Mouse (Mus musculus): ENCODE measurements at regions not wholly inside any gene's neighbourhood (a gene's known extent, or its start where the extent isn't known, plus 50 kb on each side); places are given as distances from the start of the nearest gene placed in this dataset.
"Not testable (repeated sequence)": the region's sequence is repeated elsewhere in the genome, so short reads cannot be mapped to it uniquely, and the experiment has no call there.

- H3K27me3 ChIP-seq (ENCODE audit: control insufficient read depth, insufficient read depth, low read length) = no peaks in the 10 kb centered on the region
- no peak overlapping the region for H3K27ac ChIP-seq (ENCODE audit: insufficient read depth, low read length)
- TF ChIP-seq CTCF (IDR thresholded peaks at IDR 0.05; ENCODE audit: extremely low read depth, insufficient read depth, insufficient read length, insufficient replicate concordance) (no peak), POLR2A (IDR thresholded peaks at IDR 0.05; ENCODE audit: low read depth, low read length) (no peak)
- H3K36me3 ChIP-seq (ENCODE audit: control insufficient read depth, insufficient read depth, low read length) = no peaks in the 10 kb centered on the region
- no peaks in the 10 kb centered on the region for H3K4me1 ChIP-seq (ENCODE audit: control insufficient read depth, insufficient read depth, insufficient read length)
- no peak overlapping the region for H3K4me3 ChIP-seq (ENCODE audit: extremely low read depth, insufficient read depth, insufficient read length)
- WGBS = 79% methylated on average over 4 of the region's 4 CpGs
- DNase-seq (ENCODE audit: low read depth in 1 of 2, low spot score in 2 of 2) = no peak
Observed at GRCm38 (mm10) chr1:189135826-189136225, 128.2 kb upstream of the Kctd3 start.

- Histone ChIP-seq H3K27me3 (ENCODE audit: control insufficient read depth, insufficient read depth, low read length) (no peaks in the 10 kb centered on the region), H3K4me1 (ENCODE audit: control insufficient read depth, insufficient read depth, insufficient read length) (no peaks in the 10 kb centered on the region), H3K27ac (ENCODE audit: insufficient read depth, low read length) (no peak overlapping the region), H3K36me3 (ENCODE audit: control insufficient read depth, insufficient read depth, low read length) (no peaks in the 10 kb centered on the region), H3K4me3 (ENCODE audit: extremely low read depth, insufficient read depth, insufficient read length) (no peak overlapping the region)
- DNase-seq (ENCODE audit: low read depth in 1 of 2, low spot score in 2 of 2) = no peak
- WGBS = 87% methylated on average over 2 of the region's 2 CpGs
- TF ChIP-seq CTCF (IDR thresholded peaks at IDR 0.05; ENCODE audit: extremely low read depth, insufficient read depth, insufficient read length, insufficient replicate concordance) (no peak), POLR2A (IDR thresholded peaks at IDR 0.05; ENCODE audit: low read depth, low read length) (no peak)
Observed at GRCm38 (mm10) chr1:189128706-189129105, 121.1 kb upstream of the Kctd3 start.

- 68% methylated on average over 5 of the region's 5 CpGs for WGBS
- not testable (repeated sequence) for H3K27me3 ChIP-seq (ENCODE audit: control insufficient read depth, insufficient read depth, low read length); H3K4me3 ChIP-seq (ENCODE audit: extremely low read depth, insufficient read depth, insufficient read length); H3K4me1 ChIP-seq (ENCODE audit: control insufficient read depth, insufficient read depth, insufficient read length); H3K36me3 ChIP-seq (ENCODE audit: control insufficient read depth, insufficient read depth, low read length); H3K27ac ChIP-seq (ENCODE audit: insufficient read depth, low read length); DNase-seq (ENCODE audit: low read depth in 1 of 2, low spot score in 2 of 2)
Observed at GRCm38 (mm10) chr1:189128246-189128645, 120.6 kb upstream of the Kctd3 start.

- Histone ChIP-seq H3K36me3 (ENCODE audit: control insufficient read depth, insufficient read depth, low read length) (no peaks in the 10 kb centered on the region), H3K27me3 (ENCODE audit: control insufficient read depth, insufficient read depth, low read length) (no peaks in the 10 kb centered on the region), H3K4me3 (ENCODE audit: extremely low read depth, insufficient read depth, insufficient read length) (no peak overlapping the region), H3K27ac (ENCODE audit: insufficient read depth, low read length) (no peak overlapping the region), H3K4me1 (ENCODE audit: control insufficient read depth, insufficient read depth, insufficient read length) (no peaks in the 10 kb centered on the region)
- no peak for TF ChIP-seq CTCF (IDR thresholded peaks at IDR 0.05; ENCODE audit: extremely low read depth, insufficient read depth, insufficient read length, insufficient replicate concordance)
- no peak for TF ChIP-seq POLR2A (IDR thresholded peaks at IDR 0.05; ENCODE audit: low read depth, low read length)
- WGBS = 61% methylated on average over 5 of the region's 5 CpGs
- no peak for DNase-seq (ENCODE audit: low read depth in 1 of 2, low spot score in 2 of 2)
Observed at GRCm38 (mm10) chr1:189127367-189127766, 119.7 kb upstream of the Kctd3 start.

- TF ChIP-seq CTCF (IDR thresholded peaks at IDR 0.05; ENCODE audit: extremely low read depth, insufficient read depth, insufficient read length, insufficient replicate concordance) = no peak
- no peak for TF ChIP-seq POLR2A (IDR thresholded peaks at IDR 0.05; ENCODE audit: low read depth, low read length)
- no peaks in the 10 kb centered on the region for H3K27me3 ChIP-seq (ENCODE audit: control insufficient read depth, insufficient read depth, low read length)
- no peak overlapping the region for H3K4me3 ChIP-seq (ENCODE audit: extremely low read depth, insufficient read depth, insufficient read length)
- DNase-seq (ENCODE audit: low read depth in 1 of 2, low spot score in 2 of 2) = no peak
- 85% methylated on average over 6 of the region's 6 CpGs for WGBS
- H3K36me3 ChIP-seq (ENCODE audit: control insufficient read depth, insufficient read depth, low read length) = no peaks in the 10 kb centered on the region
- no peaks in the 10 kb centered on the region for H3K4me1 ChIP-seq (ENCODE audit: control insufficient read depth, insufficient read depth, insufficient read length)
- H3K27ac ChIP-seq (ENCODE audit: insufficient read depth, low read length) = no peak overlapping the region
Observed at GRCm38 (mm10) chr1:189119941-189120735, 112.5 kb upstream of the Kctd3 start.

- H3K27ac ChIP-seq (ENCODE audit: insufficient read depth, low read length) = not testable (repeated sequence)
Observed at GRCm38 (mm10) chr1:189119005-189119404, 111.4 kb upstream of the Kctd3 start.

GRCm38 (mm10) chr1:189118582-189118981 lies 110.9 kb upstream of the Kctd3 start:
- no peak overlapping the region for H3K4me3 ChIP-seq (ENCODE audit: extremely low read depth, insufficient read depth, insufficient read length)
- no peak for TF ChIP-seq POLR2A (IDR thresholded peaks at IDR 0.05; ENCODE audit: low read depth, low read length)
- TF ChIP-seq CTCF (IDR thresholded peaks at IDR 0.05; ENCODE audit: extremely low read depth, insufficient read depth, insufficient read length, insufficient replicate concordance) = no peak
- no peak for DNase-seq (ENCODE audit: low read depth in 1 of 2, low spot score in 2 of 2)
- no peaks in the 10 kb centered on the region for H3K36me3 ChIP-seq (ENCODE audit: control insufficient read depth, insufficient read depth, low read length)
- 25% methylated on average over 5 of the region's 5 CpGs for WGBS
- no peak overlapping the region for H3K27ac ChIP-seq (ENCODE audit: insufficient read depth, low read length)
- H3K4me1 ChIP-seq (ENCODE audit: control insufficient read depth, insufficient read depth, insufficient read length) = no peaks in the 10 kb centered on the region
- H3K27me3 ChIP-seq (ENCODE audit: control insufficient read depth, insufficient read depth, low read length) = no peaks in the 10 kb centered on the region

More at GRCm38 (mm10) chr1:189119005-189119404, 111.4 kb upstream of the Kctd3 start:
- H3K27me3 ChIP-seq (ENCODE audit: control insufficient read depth, insufficient read depth, low read length); H3K4me1 ChIP-seq (ENCODE audit: control insufficient read depth, insufficient read depth, insufficient read length); DNase-seq (ENCODE audit: low read depth in 1 of 2, low spot score in 2 of 2); H3K4me3 ChIP-seq (ENCODE audit: extremely low read depth, insufficient read depth, insufficient read length); H3K36me3 ChIP-seq (ENCODE audit: control insufficient read depth, insufficient read depth, low read length): not testable (repeated sequence)
- whole genome bisulfite sequencing = 11% methylated on average over 1 of the region's 1 CpGs
